In genomic region chr9:91798837-91799225, GRCm38 (mm10) we compare ENCODE assay signal across 16 mouse cellular contexts.
"Had no signal": no experiment of that assay in that cellular context is flagged by ENCODE, and none has a peak within 500 bp of the region (broad histone marks: within the 10 kb centered on the region; RNA-seq: fewer than 3 reads in every experiment).

No protein-coding gene starts in this region.

- DNase-seq: kidney, postnatal 36 days; liver, embryonic 13.5 days; lung, adult 2 months; lung, postnatal 14 days; lung, postnatal 4 days; midbrain, embryonic 14.5 days; right cerebral cortex, postnatal 14 days; thymus, adult 2 months; thymus, postnatal 14 days; thymus, postnatal 4 days had no signal

- H3K27ac ChIP-seq: kidney, postnatal 0 days; left cerebral cortex, adult 2 months; liver, embryonic 13.5 days; neural tube, embryonic 12.5 days; neural tube, embryonic 15.5 days; stomach, postnatal 0 days had no signal

- H3K9ac ChIP-seq: liver, embryonic 13.5 days; neural tube, embryonic 12.5 days; neural tube, embryonic 15.5 days had no signal

- H3K4me1 ChIP-seq: liver, embryonic 13.5 days; neural tube, embryonic 12.5 days; neural tube, embryonic 15.5 days had no signal

- H3K4me2 ChIP-seq: liver, embryonic 13.5 days; midbrain, embryonic 11.5 days; neural tube, embryonic 12.5 days; neural tube, embryonic 15.5 days had no signal

- H3K27me3 ChIP-seq: liver, embryonic 13.5 days; neural tube, embryonic 12.5 days; neural tube, embryonic 15.5 days had no signal

- H3K4me3 ChIP-seq: left cerebral cortex, adult 2 months; liver, embryonic 13.5 days; neural tube, embryonic 12.5 days; neural tube, embryonic 15.5 days had no signal

- H3K36me3 ChIP-seq: liver, embryonic 13.5 days; neural tube, embryonic 12.5 days; neural tube, embryonic 15.5 days had no signal

- H3K9me3 ChIP-seq: liver, embryonic 13.5 days; neural tube, embryonic 12.5 days; neural tube, embryonic 15.5 days had no signal
